Mouse (Mus musculus) CD4-positive naive resting alpha-beta T cell, adult 57 days (primary cell): ENCODE results near the gene Sln. TPM values are rescaled to one million over a fixed set of nuclear protein-coding genes. Genes with fewer than 3 reads are reported as not detected.

ENCODE experiments used
- total RNA-seq: library from RNA; stranded (reverse); gene quantifications from one replicate; pipeline ENCODE4 v1.2.4, GENCODE M21; 2023

The Sln gene
- not detected for total RNA-seq

DNA sequence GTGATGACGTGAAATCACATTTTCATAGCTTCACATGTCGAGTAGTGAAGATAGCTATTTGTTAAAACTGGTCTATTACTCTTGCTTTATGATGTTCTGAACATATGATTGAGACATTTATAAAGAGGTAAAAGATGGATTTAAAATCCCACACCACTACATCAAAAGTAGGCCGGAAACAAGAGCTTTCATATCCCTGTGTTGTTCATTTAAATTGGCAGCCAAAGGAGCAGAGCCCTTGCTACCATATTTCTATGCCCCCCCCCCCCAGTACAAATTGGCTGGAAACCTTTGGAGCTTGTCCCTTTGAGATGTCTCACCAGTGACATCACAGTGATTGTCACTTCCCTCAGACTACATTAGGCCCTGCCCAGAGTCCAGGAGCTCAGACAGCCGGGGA, at the start of gene Sln:
Sln (plus strand) TSS at position 301 of the 400 bp plus-strand sequence.

Other genes starting within 250 kb of the Sln start
- 23.8 TPM for gene Acat1, start 239.8 kb upstream of the Sln start, total RNA-seq
- gene Cul5, start 180.2 kb upstream of the Sln start, total RNA-seq: 34.6 TPM
- 0.18 TPM for gene Rab39, start 143.9 kb upstream of the Sln start, total RNA-seq
- 10.2 TPM for gene Slc35f2, start 78.6 kb upstream of the Sln start, total RNA-seq
- gene Elmod1, start 125.1 kb downstream of the Sln start, total RNA-seq: not detected
- gene Tnfaip8l3, start 218.2 kb downstream of the Sln start, total RNA-seq: not detected